Mouse (Mus musculus): ENCODE measurements around the gene Ankrd11. TPM values are rescaled to one million over a fixed set of nuclear protein-coding genes. Genes with fewer than 3 reads are reported as not detected.

Gene Ankrd11
- total and polyA plus RNA-seq, 2 experiments from 2014 or later = 75.9 to 96.6 TPM

DNA sequence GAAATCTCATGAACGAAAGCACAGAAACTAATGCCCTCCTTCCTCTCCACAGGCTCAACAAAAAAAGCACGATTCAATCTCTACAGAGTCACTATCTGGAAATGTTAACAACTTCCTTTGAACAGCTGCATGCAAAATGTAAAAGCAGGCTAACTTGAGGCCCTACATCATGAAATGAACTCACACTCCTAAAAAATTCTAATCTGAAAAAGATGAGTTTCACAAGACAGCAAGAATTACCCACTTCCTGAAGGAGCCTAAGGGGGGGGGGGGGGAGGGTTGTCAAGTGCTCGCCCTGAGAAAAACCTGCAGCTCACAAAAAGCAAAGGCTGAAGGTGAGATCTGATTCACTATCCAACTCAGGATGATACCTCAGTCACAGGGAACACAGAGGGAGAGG lies 27.0 kb downstream of the Ankrd11 start:
- no peak overlapping the region for H3K4me2 ChIP-seq (ENCODE audit: low read depth, low read length)
- no peak for ATAC-seq
- 72% methylated on average over 3 of the region's 3 CpGs for WGBS

DNA sequence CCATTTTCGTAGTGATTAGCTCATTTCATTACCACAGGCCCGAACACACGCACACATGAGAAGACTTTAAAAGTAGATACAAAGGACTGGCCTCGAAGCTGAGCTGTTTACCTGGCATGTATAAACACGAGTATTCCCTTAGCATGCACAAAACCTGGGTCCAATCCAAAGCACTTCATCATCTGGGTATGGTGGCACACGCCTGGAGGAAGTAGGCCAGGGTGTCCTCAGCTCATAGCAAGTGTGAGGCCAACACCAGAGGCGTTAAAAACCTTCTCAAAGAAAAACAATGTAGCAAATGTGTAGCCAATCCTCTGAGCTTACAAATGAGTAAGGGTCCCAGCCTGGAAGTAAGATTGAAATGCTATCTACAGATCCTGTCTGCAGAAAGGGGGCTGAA lies 27.6 kb downstream of the Ankrd11 start:
- Histone ChIP-seq H3K4me3 (ENCODE audit: low read length) (no peak overlapping the region), H3K4me1 (ENCODE audit: insufficient read depth, low read length) (peaks cover 6% of the 10 kb centered on the region), H3K36me3 (ENCODE audit: insufficient read depth, low read length) (no peaks in the 10 kb centered on the region), H3K27me3 (ENCODE audit: insufficient read depth, low read length) (no peaks in the 10 kb centered on the region), H3K4me2 (ENCODE audit: low read depth, low read length) (no peak overlapping the region), H3K9ac (replicated peaks; ENCODE audit: low read length) (no peak overlapping the region), H3K27ac (no peak overlapping the region), H3K9me3 (ENCODE audit: low read length) (no peaks in the 10 kb centered on the region)
- no peak for DNase-seq (ENCODE audit: low spot score)
- TF ChIP-seq CTCF (IDR thresholded peaks at IDR 0.05; ENCODE audit: low read depth) = no peak
- WGBS = 78% methylated on average over 7 of the region's 7 CpGs
- no peak for ATAC-seq

More for the DNA sequence above, 27.0 kb downstream of the Ankrd11 start:
- DNase-seq (ENCODE audit: low spot score) = no peak
- Histone ChIP-seq H3K4me3 (ENCODE audit: low read length) (no peak overlapping the region), H3K27me3 (ENCODE audit: insufficient read depth, low read length) (no peaks in the 10 kb centered on the region), H3K36me3 (ENCODE audit: insufficient read depth, low read length) (no peaks in the 10 kb centered on the region), H3K9me3 (ENCODE audit: low read length) (no peaks in the 10 kb centered on the region), H3K27ac (no peak overlapping the region), H3K4me1 (ENCODE audit: insufficient read depth, low read length) (peaks cover 6% of the 10 kb centered on the region), H3K9ac (replicated peaks; ENCODE audit: low read length) (no peak overlapping the region)
- TF ChIP-seq CTCF (IDR thresholded peaks at IDR 0.05; ENCODE audit: low read depth) = no peak

DNA sequence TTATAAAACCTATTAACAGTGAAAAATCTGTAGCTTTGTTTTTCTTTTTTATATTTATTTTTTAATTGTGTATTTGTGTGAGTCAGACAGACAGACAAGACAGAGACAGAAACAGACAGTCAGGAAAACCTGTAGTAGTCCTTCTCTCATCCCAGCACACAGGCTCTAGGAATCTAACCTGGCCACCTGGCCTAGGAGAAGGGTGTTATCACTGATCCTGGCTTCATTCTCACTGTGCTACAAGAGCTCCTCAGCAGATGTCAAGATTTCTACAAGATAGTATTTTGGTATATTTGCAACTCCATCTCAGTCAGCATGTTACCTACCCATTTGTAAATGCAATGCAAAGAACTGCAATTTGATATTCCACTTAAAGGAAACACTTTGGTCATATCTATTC lies 30.8 kb downstream of the Ankrd11 start:
- Histone ChIP-seq H3K27me3 (ENCODE audit: insufficient read depth, low read length) (no peaks in the 10 kb centered on the region), H3K9me3 (ENCODE audit: low read length) (no peaks in the 10 kb centered on the region), H3K4me1 (ENCODE audit: insufficient read depth, low read length) (no peaks in the 10 kb centered on the region), H3K27ac (no peak overlapping the region), H3K9ac (replicated peaks; ENCODE audit: low read length) (no peak overlapping the region), H3K4me2 (ENCODE audit: low read depth, low read length) (no peak overlapping the region), H3K4me3 (ENCODE audit: low read length) (no peak overlapping the region), H3K36me3 (ENCODE audit: insufficient read depth, low read length) (no peaks in the 10 kb centered on the region)
- no peak for ATAC-seq
- TF ChIP-seq CTCF (IDR thresholded peaks at IDR 0.05; ENCODE audit: low read depth) = no peak
- DNase-seq (ENCODE audit: low spot score) = no peak

DNA sequence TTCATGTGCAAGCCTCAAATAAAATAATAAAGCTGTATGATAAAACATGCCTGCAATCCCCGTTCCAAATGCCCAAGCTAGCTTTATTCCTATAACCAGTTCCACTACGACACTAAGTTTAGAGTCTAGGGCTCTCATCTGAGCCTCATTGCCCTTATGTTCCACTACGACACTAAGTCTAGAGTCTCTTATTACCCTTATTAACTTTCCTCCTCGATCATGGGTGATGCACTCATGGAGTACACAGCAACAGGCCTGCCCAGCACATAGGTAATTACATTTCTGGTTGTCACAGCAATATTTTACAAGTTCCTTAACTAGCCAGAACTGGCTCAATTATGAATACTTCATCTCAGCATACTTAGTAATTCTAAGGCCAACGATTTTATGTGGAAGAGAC lies 36.3 kb downstream of the Ankrd11 start:
- ATAC-seq = no peak
- Histone ChIP-seq H3K36me3 (ENCODE audit: insufficient read depth, low read length) (no peaks in the 10 kb centered on the region), H3K27me3 (ENCODE audit: insufficient read depth, low read length) (no peaks in the 10 kb centered on the region), H3K4me1 (ENCODE audit: insufficient read depth, low read length) (no peaks in the 10 kb centered on the region), H3K27ac (no peak overlapping the region), H3K9me3 (ENCODE audit: low read length) (no peaks in the 10 kb centered on the region), H3K9ac (replicated peaks; ENCODE audit: low read length) (no peak overlapping the region), H3K4me3 (ENCODE audit: low read length) (no peak overlapping the region), H3K4me2 (ENCODE audit: low read depth, low read length) (no peak overlapping the region)
- no peak for TF ChIP-seq CTCF (IDR thresholded peaks at IDR 0.05; ENCODE audit: low read depth)
- no peak for DNase-seq (ENCODE audit: low spot score)
- WGBS = 82% methylated on average over 5 of the region's 5 CpGs

DNA sequence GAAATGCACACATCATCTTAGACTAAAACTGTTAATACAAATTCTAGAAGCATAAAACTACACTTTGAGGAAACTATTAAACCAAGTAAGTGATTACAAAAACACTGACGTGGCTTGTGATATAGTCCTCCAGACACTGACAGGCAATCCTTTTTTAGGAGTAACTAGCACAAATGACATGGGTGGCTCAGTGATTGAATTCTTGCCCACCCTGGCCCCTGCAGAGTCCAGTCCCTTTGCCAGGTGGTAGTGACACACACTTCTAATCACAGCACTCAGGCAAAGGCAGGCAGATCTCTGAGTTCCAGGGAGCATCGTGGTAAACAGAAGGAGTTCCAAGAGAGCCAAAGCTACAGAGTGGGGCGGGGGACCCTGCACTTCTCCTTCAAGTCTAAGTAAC lies 36.7 kb downstream of the Ankrd11 start:
- H3K27ac ChIP-seq = no peak overlapping the region
- TF ChIP-seq CTCF (IDR thresholded peaks at IDR 0.05; ENCODE audit: low read depth) = no peak
- H3K4me1 ChIP-seq (ENCODE audit: insufficient read depth, low read length) = no peaks in the 10 kb centered on the region
- H3K27me3 ChIP-seq (ENCODE audit: insufficient read depth, low read length) = no peaks in the 10 kb centered on the region
- H3K4me3 ChIP-seq (ENCODE audit: low read length) = no peak overlapping the region
- 59% methylated on average over 3 of the region's 3 CpGs for WGBS
- H3K9ac ChIP-seq (replicated peaks; ENCODE audit: low read length) = no peak overlapping the region
- H3K9me3 ChIP-seq (ENCODE audit: low read length) = no peaks in the 10 kb centered on the region
- DNase-seq (ENCODE audit: low spot score) (no peak), ATAC-seq (no peak)
- no peak overlapping the region for H3K4me2 ChIP-seq (ENCODE audit: low read depth, low read length)
- H3K36me3 ChIP-seq (ENCODE audit: insufficient read depth, low read length) = no peaks in the 10 kb centered on the region

DNA sequence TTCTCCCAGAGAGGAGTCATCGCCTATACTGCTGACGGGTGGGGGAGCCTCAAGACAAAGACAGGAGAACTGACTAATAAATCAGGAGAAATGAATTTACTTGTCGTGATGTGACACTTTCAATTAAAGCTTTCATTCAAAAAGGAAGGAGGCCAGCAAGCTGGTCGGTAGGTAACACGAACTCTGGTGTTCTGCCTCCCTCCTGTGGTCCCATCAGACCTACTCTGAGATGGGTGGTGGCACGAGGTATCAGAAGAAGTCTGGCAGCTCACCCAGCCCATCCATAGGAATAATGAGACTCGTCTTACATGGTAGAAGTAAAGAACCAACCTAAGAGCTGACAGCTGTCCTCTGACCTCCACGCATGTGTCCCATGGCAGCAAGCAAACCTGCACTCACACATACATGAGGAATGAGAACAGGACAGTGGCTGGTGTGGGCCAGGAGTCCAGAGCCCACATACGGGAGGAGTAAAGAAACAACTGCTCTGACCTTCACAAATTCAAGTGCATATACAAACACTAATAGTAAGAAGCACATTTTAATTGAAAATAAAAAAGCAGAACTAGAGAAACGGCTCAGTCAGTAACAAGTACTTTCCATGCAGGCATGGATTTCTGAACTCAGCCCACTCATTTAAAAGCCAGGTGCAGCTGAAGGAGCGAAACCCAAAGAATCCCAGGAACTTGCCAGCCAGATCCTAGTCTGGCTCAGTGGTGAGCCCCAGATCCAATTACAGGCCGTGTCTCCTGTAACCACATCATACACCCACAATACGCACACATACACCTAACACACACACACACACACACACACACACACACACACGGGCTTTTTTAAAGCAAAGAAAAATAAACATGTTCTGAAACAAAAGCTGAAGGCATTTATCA lies 37.8 kb downstream of the Ankrd11 start:
- Histone ChIP-seq H3K27me3 (ENCODE audit: insufficient read depth, low read length) (no peaks in the 10 kb centered on the region), H3K9me3 (ENCODE audit: low read length) (no peaks in the 10 kb centered on the region), H3K9ac (replicated peaks; ENCODE audit: low read length) (no peak overlapping the region), H3K36me3 (ENCODE audit: insufficient read depth, low read length) (no peaks in the 10 kb centered on the region), H3K4me1 (ENCODE audit: insufficient read depth, low read length) (no peaks in the 10 kb centered on the region), H3K27ac (no peak overlapping the region), H3K4me3 (ENCODE audit: low read length) (no peak overlapping the region), H3K4me2 (ENCODE audit: low read depth, low read length) (no peak overlapping the region)
- WGBS = 66% methylated on average over 14 of the region's 14 CpGs
- ATAC-seq = no peak
- no peak for DNase-seq (ENCODE audit: low spot score)
- no peak for TF ChIP-seq CTCF (IDR thresholded peaks at IDR 0.05; ENCODE audit: low read depth)

DNA sequence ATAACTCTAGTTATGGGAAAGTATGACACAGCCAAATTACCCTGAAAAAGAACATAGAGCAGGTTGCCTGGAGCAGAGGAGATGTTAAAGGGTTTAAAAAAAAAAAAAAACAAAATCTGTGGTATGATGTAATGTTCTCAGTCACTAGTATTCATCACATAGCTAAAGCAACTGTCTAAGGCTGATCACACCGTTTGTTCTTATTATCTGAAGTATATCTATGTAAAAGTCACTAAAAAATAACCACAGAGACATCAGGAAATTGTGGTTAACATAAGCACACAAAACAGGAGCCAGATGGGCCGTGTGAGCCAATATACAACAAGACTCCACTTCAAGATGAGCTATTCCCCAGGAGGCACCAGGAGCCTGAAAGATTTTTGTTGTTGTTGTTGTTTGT lies 41.8 kb downstream of the Ankrd11 start:
- Histone ChIP-seq H3K4me3 (ENCODE audit: low read length) (no peak overlapping the region), H3K27me3 (ENCODE audit: insufficient read depth, low read length) (no peaks in the 10 kb centered on the region), H3K9ac (replicated peaks; ENCODE audit: low read length) (no peak overlapping the region), H3K36me3 (ENCODE audit: insufficient read depth, low read length) (no peaks in the 10 kb centered on the region), H3K4me2 (ENCODE audit: low read depth, low read length) (no peak overlapping the region), H3K4me1 (ENCODE audit: insufficient read depth, low read length) (no peaks in the 10 kb centered on the region), H3K27ac (no peak overlapping the region), H3K9me3 (ENCODE audit: low read length) (no peaks in the 10 kb centered on the region)
- no peak for TF ChIP-seq CTCF (IDR thresholded peaks at IDR 0.05; ENCODE audit: low read depth)
- no peak for ATAC-seq
- no peak for DNase-seq (ENCODE audit: low spot score)
- 66% methylated on average over 2 of the region's 2 CpGs for WGBS
